9 mouse cellular contexts compared by ENCODE assay signal in the genomic region with DNA sequence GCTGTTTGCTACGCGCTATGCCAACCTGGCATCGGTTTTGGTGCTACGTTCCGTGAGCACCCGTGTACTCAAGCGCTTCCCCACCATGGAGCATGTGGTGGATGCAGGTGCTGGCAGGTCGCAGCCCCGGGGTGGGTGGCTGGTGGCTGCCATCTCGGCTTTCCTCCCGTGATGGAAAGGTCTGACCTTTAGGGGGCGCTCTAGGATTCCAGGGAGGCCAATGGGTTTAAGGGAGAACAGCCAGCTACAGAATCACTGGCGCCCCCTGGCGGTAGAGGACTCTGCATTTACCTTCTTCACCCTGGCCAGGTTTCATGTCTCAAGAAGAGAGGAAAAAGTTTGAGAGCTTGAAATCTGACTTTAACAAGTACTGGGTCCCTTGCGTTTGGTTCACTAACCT. TPM values are rescaled to one million over a fixed set of nuclear protein-coding genes. Genes with fewer than 3 reads are reported as not detected.
DNase-seq lines count a peak whose midpoint lies in the region; ATAC-seq lines count a peak whose summit lies in the region.
"Had no signal": no experiment of that assay in that cellular context is flagged by ENCODE, and none has a peak within 500 bp of the region (broad histone marks: within the 10 kb centered on the region; RNA-seq: fewer than 3 reads in every experiment).

No protein-coding gene starts in this region.

- no peak overlapping the region for H3K4me3 ChIP-seq in midbrain, embryonic 11.5 days (ENCODE audit: low read depth, low read length)
- no peak overlapping the region for H3K4me3 ChIP-seq in midbrain, embryonic 15.5 days
- no peak overlapping the region for H3K4me3 ChIP-seq in liver, embryonic 12.5 days

- no peaks in the 10 kb centered on the region for H3K4me1 ChIP-seq in midbrain, embryonic 11.5 days (ENCODE audit: control insufficient read depth, insufficient read depth, low read length)
- H3K4me1 ChIP-seq in midbrain, embryonic 15.5 days: no peaks in the 10 kb centered on the region
- peaks cover 4% of the 10 kb centered on the region for H3K4me1 ChIP-seq in liver, embryonic 12.5 days

- no peak overlapping the region for H3K27ac ChIP-seq in midbrain, embryonic 11.5 days (ENCODE audit: low read depth, low read length)
- H3K27ac ChIP-seq in midbrain, embryonic 15.5 days: no peak overlapping the region
- no peak overlapping the region for H3K27ac ChIP-seq in liver, embryonic 12.5 days

- H3K27me3 ChIP-seq in midbrain, embryonic 11.5 days (ENCODE audit: control insufficient read depth, insufficient read depth, low read length): no peaks in the 10 kb centered on the region
- no peaks in the 10 kb centered on the region; the same call in 1 of the 2 replicates for H3K27me3 ChIP-seq in midbrain, embryonic 15.5 days (replicated peaks)
- peaks cover 29% of the 10 kb centered on the region; the same call in 1 of the 2 replicates for H3K27me3 ChIP-seq in liver, embryonic 12.5 days (replicated peaks)

- H3K36me3 ChIP-seq in midbrain, embryonic 11.5 days (ENCODE audit: control insufficient read depth, insufficient read depth, low read length): peaks cover 9% of the 10 kb centered on the region
- peaks cover 17% of the 10 kb centered on the region; the same call in 1 of the 2 replicates for H3K36me3 ChIP-seq in midbrain, embryonic 15.5 days (replicated peaks)
- H3K36me3 ChIP-seq in liver, embryonic 12.5 days: peaks cover 31% of the 10 kb centered on the region

- no peak overlapping the region for H3K9ac ChIP-seq in midbrain, embryonic 11.5 days (ENCODE audit: low read length)
- no peak overlapping the region for H3K9ac ChIP-seq in midbrain, embryonic 15.5 days
- no peak overlapping the region for H3K9ac ChIP-seq in liver, embryonic 12.5 days

- DNase-seq in midbrain, embryonic 11.5 days (ENCODE audit: low spot score, missing footprints): peak; percentile 94
- DNase-seq in brain, adult 2 months (ENCODE audit: low read depth, low spot score): peak; percentile 89
- peak; percentile 91 for DNase-seq in retina, postnatal 1 day
- DNase-seq in urinary bladder, adult 18-20 months (ENCODE audit: low spot score in 2 of 2): peak; percentile 79 to 83

- peak; percentile 27; the same call in 1 of the 2 replicates for ATAC-seq in midbrain, embryonic 11.5 days (ENCODE audit: low FRiP score)
- no peak for ATAC-seq in midbrain, embryonic 15.5 days (replicated peaks)
- ATAC-seq in erythroid progenitor cell, adult 5-6 weeks (replicated peaks; ENCODE audit: low FRiP score, poor library complexity, severe bottlenecking): peak; percentile 78
- peak; percentile 70 for ATAC-seq in inflammation-experienced regulatory T-cells, adult 6 months
- peak; percentile 29; the same call in 1 of the 2 replicates for ATAC-seq in liver, embryonic 12.5 days

- no peak overlapping the region for H3K4me2 ChIP-seq in midbrain, embryonic 11.5 days
- no peak overlapping the region for H3K4me2 ChIP-seq in midbrain, embryonic 15.5 days
- H3K4me2 ChIP-seq in liver, embryonic 12.5 days: no peak overlapping the region

- WGBS in midbrain, embryonic 11.5 days: 30% methylated on average over 15 of the region's 15 CpGs
- 25% methylated on average over 15 of the region's 15 CpGs for WGBS in midbrain, embryonic 15.5 days
- 36% methylated on average over 15 of the region's 15 CpGs for WGBS in liver, embryonic 12.5 days (ENCODE audit: insufficient replicate concordance)

- no peaks in the 10 kb centered on the region for H3K9me3 ChIP-seq in midbrain, embryonic 11.5 days (ENCODE audit: control insufficient read depth, low read length)
- H3K9me3 ChIP-seq in midbrain, embryonic 15.5 days: no peaks in the 10 kb centered on the region
- no peaks in the 10 kb centered on the region for H3K9me3 ChIP-seq in liver, embryonic 12.5 days (replicated peaks)

RNA-seq across cellular contexts. Expression of a gene that starts 9.9 kb away (rescaled TPM):
- polyA plus RNA-seq in midbrain, embryonic 11.5 days (2014; fragmentation: Nextera tagmentation; extraction: Ambion mirVana): 780 and 794 TPM in 2 replicates
- 430 and 431 TPM in 2 replicates for polyA plus RNA-seq in midbrain, embryonic 15.5 days (2015; fragmentation: Nextera tagmentation; extraction: Ambion mirVana)
- total RNA-seq in erythroid progenitor cell, adult 5-6 weeks (2015; ENCODE audit: low replicate concordance): 1,437 and 1,602 TPM in 2 replicates
- total RNA-seq in erythroid progenitor cell, adult 5-6 weeks (2017; ENCODE audit: low replicate concordance): 328 and 447 TPM in 2 replicates
- polyA plus RNA-seq in inflammation-experienced regulatory T-cells, adult 6 months (2017; shearing (Covaris generic)): 100 to 1,000 TPM; 670 to 888 (median 878) TPM
- 960 and 969 TPM in 2 replicates for polyA plus RNA-seq in liver, embryonic 12.5 days (2016; fragmentation: Nextera tagmentation; extraction: Ambion mirVana)

RNA-seq across cellular contexts. Expression of a gene that starts 12.4 kb away (rescaled TPM):
- polyA plus RNA-seq in midbrain, embryonic 11.5 days (2014; fragmentation: Nextera tagmentation; extraction: Ambion mirVana): 28.0 and 32.8 TPM in 2 replicates
- polyA plus RNA-seq in midbrain, embryonic 15.5 days (2015; fragmentation: Nextera tagmentation; extraction: Ambion mirVana): 19.1 and 19.3 TPM in 2 replicates
- not detected in 2 replicates for total RNA-seq in erythroid progenitor cell, adult 5-6 weeks (2015; ENCODE audit: low replicate concordance)
- 0.51 and 0.61 TPM in 2 replicates for total RNA-seq in erythroid progenitor cell, adult 5-6 weeks (2017; ENCODE audit: low replicate concordance)
- polyA plus RNA-seq in inflammation-experienced regulatory T-cells, adult 6 months (2017; shearing (Covaris generic)): 10 to 100 TPM; 13.4 to 19.8 (median 18.8) TPM
- polyA plus RNA-seq in liver, embryonic 12.5 days (2016; fragmentation: Nextera tagmentation; extraction: Ambion mirVana): 2.2 and 2.8 TPM in 2 replicates

RNA-seq across cellular contexts. Expression of a gene that starts 19.6 kb away (rescaled TPM):
- not detected in 2 replicates for polyA plus RNA-seq in midbrain, embryonic 11.5 days (2014; fragmentation: Nextera tagmentation; extraction: Ambion mirVana)
- polyA plus RNA-seq in midbrain, embryonic 15.5 days (2015; fragmentation: Nextera tagmentation; extraction: Ambion mirVana): 0.42 TPM in 1 of 2 replicates, not detected in the other
- not detected in 2 replicates for total RNA-seq in erythroid progenitor cell, adult 5-6 weeks (2015; ENCODE audit: low replicate concordance)
- not detected in 2 replicates for total RNA-seq in erythroid progenitor cell, adult 5-6 weeks (2017; ENCODE audit: low replicate concordance)
- polyA plus RNA-seq in inflammation-experienced regulatory T-cells, adult 6 months (2017; shearing (Covaris generic)): 1 to 10 TPM; 2.0 to 4.1 (median 3.1) TPM
- not detected in 2 replicates for polyA plus RNA-seq in liver, embryonic 12.5 days (2016; fragmentation: Nextera tagmentation; extraction: Ambion mirVana)
- polyA plus RNA-seq: heart, embryonic 14.5 days had no signal

RNA-seq across cellular contexts. Expression of a gene that starts 20.7 kb away (rescaled TPM):
- polyA plus RNA-seq in midbrain, embryonic 11.5 days (2014; fragmentation: Nextera tagmentation; extraction: Ambion mirVana): 2.7 and 3.8 TPM in 2 replicates
- 3.9 and 4.3 TPM in 2 replicates for polyA plus RNA-seq in midbrain, embryonic 15.5 days (2015; fragmentation: Nextera tagmentation; extraction: Ambion mirVana)
- not detected in 2 replicates for total RNA-seq in erythroid progenitor cell, adult 5-6 weeks (2015; ENCODE audit: low replicate concordance)
- total RNA-seq in erythroid progenitor cell, adult 5-6 weeks (2017; ENCODE audit: low replicate concordance): 1.2 and 5.1 TPM in 2 replicates
- 10 to 100 TPM; 24.8 to 27.2 (median 25.0) TPM for polyA plus RNA-seq in inflammation-experienced regulatory T-cells, adult 6 months (2017; shearing (Covaris generic))
- polyA plus RNA-seq in liver, embryonic 12.5 days (2016; fragmentation: Nextera tagmentation; extraction: Ambion mirVana): 6.4 and 7.1 TPM in 2 replicates

RNA-seq across cellular contexts. Expression of a gene that starts 36.3 kb away (rescaled TPM):
- 103 and 104 TPM in 2 replicates for polyA plus RNA-seq in midbrain, embryonic 11.5 days (2014; fragmentation: Nextera tagmentation; extraction: Ambion mirVana)
- polyA plus RNA-seq in midbrain, embryonic 15.5 days (2015; fragmentation: Nextera tagmentation; extraction: Ambion mirVana): 8.1 and 10.0 TPM in 2 replicates
- 67.8 and 92.6 TPM in 2 replicates for total RNA-seq in erythroid progenitor cell, adult 5-6 weeks (2015; ENCODE audit: low replicate concordance)
- total RNA-seq in erythroid progenitor cell, adult 5-6 weeks (2017; ENCODE audit: low replicate concordance): 69.3 and 112 TPM in 2 replicates
- 10 to 100 TPM in 1 of 3 experiments, 1 to 10 TPM in 2; 1.9 to 35.0 (median 5.5) TPM for polyA plus RNA-seq in inflammation-experienced regulatory T-cells, adult 6 months (2017; shearing (Covaris generic))
- polyA plus RNA-seq in liver, embryonic 12.5 days (2016; fragmentation: Nextera tagmentation; extraction: Ambion mirVana): 45.7 and 47.7 TPM in 2 replicates
